Mouse (Mus musculus) spleen, adult 2 months (tissue): ENCODE results near the gene Nedd4.

Experiments used
- CTCF ChIP-seq: fragments of 200-500 bp; IDR thresholded peaks from 2 replicates; pipeline ENCODE4 v1.5.1; 2011; ENCODE audit warnings: mild to moderate bottlenecking, inconsistent platforms; ENCODE audit not compliant: insufficient read depth, insufficient read length, insufficient replicate concordance; ENCODE audit errors: extremely low read depth
- POLR2A ChIP-seq: fragments of 200-500 bp; IDR thresholded peaks from 2 replicates; pipeline ENCODE4 v1.6.1; 2011; ENCODE audit warnings: low read depth, low read length, inconsistent platforms

- TF ChIP-seq POLR2A (no peak), CTCF (no peak)
These were observed 128.5 kb downstream of the Nedd4 start for GRCm38 (mm10) chr9:72790530-72791212.
